Mouse (Mus musculus) neural tube, embryonic 12.5 days (tissue): ENCODE data around the gene Gm2016. TPM values are rescaled to one million over a fixed set of nuclear protein-coding genes. Genes with fewer than 3 reads are reported as not detected.
"Not testable (repeated sequence)": the region's sequence is repeated elsewhere in the genome, so short reads cannot be mapped to it uniquely, and the experiment has no call there.

ENCODE experiments used
- ATAC-seq: fragments of 200-750 bp; cut with Nextera tagmentation; 2 replicates; pipeline ENCODE4 v1.8.0; 2017; ENCODE audit warnings: low read depth, mild to moderate bottlenecking, moderate TSS enrichment, moderate library complexity; ENCODE audit not compliant: low FRiP score
- H3K27ac ChIP-seq: fragments of 300-500 bp; sonication (generic); 2 replicates; pipeline ENCODE4 v1.5.1; 2016
- H3K27me3 ChIP-seq: fragments of 300-500 bp; sonication (generic); replicated peaks from 2 replicates; pipeline ENCODE4 v1.6.1; 2016; ENCODE audit warnings: mild to moderate bottlenecking
- H3K36me3 ChIP-seq: fragments of 300-500 bp; sonication (generic); 2 replicates; pipeline ENCODE4 v1.6.1; 2016; ENCODE audit warnings: mild to moderate bottlenecking
- H3K4me1 ChIP-seq: fragments of 300-500 bp; sonication (generic); 2 replicates; pipeline ENCODE4 v1.6.1; 2016
- H3K4me2 ChIP-seq: fragments of 300-500 bp; sonication (generic); replicated peaks from 2 replicates; pipeline ENCODE4 v1.6.1; 2016; ENCODE audit warnings: mild to moderate bottlenecking
- H3K4me3 ChIP-seq: fragments of 300-500 bp; sonication (generic); 2 replicates; pipeline ENCODE4 v1.5.1; 2016
- H3K9ac ChIP-seq: fragments of 300-500 bp; sonication (generic); 2 replicates; pipeline ENCODE4 v1.6.1; 2016; ENCODE audit warnings: mild to moderate bottlenecking
- H3K9me3 ChIP-seq: fragments of 300-500 bp; sonication (generic); 2 replicates; pipeline ENCODE4 v1.6.1; 2016; ENCODE audit warnings: mild to moderate bottlenecking
- WGBS: fragments of 180-500 bp; shearing (Covaris S2); methylation state at CpG from one replicate; pipeline ENCODE4 v1.1.7; 2016; 5-methylcytosine and 5-hydroxymethylcytosine counted together
- polyA plus RNA-seq: library from polyadenylated mRNA; unstranded; fragments of >200 nt; fragmentation: Nextera tagmentation; extraction: Ambion mirVana; gene quantifications from 2 replicates; pipeline ENCODE4 v1.2.1, GENCODE M21; 2016

Gene Gm2016
- not detected in 2 replicates for polyA plus RNA-seq

- not testable (repeated sequence) for ATAC-seq
- WGBS = 87% methylated on average over 5 of the region's 5 CpGs
These were observed at the start of gene Gm2016 for GRCm38 (mm10) chr12:87873772-87874171. Gene Gm2016, plus strand, starts transcription at chr12:87874072.

GRCm38 (mm10) chr12:87842239-87842638, 31.6 kb upstream of the Gm2016 start, which contains the start of gene Gm2001:
Gene Gm2001, minus strand, starts transcription at chr12:87842339.
- H3K27ac ChIP-seq, H3K27me3 ChIP-seq, H3K36me3 ChIP-seq, ATAC-seq, H3K4me1 ChIP-seq, H3K4me3 ChIP-seq, H3K9me3 ChIP-seq, H3K9ac ChIP-seq, H3K4me2 ChIP-seq: not testable (repeated sequence)
- WGBS = 87% methylated on average over 2 of the region's 2 CpGs

More at GRCm38 (mm10) chr12:87873772-87874171, at the start of gene Gm2016:
- not testable (repeated sequence) for H3K9me3 ChIP-seq, H3K9ac ChIP-seq, H3K36me3 ChIP-seq, H3K4me1 ChIP-seq, H3K4me2 ChIP-seq, H3K4me3 ChIP-seq, H3K27me3 ChIP-seq, H3K27ac ChIP-seq

DNA sequence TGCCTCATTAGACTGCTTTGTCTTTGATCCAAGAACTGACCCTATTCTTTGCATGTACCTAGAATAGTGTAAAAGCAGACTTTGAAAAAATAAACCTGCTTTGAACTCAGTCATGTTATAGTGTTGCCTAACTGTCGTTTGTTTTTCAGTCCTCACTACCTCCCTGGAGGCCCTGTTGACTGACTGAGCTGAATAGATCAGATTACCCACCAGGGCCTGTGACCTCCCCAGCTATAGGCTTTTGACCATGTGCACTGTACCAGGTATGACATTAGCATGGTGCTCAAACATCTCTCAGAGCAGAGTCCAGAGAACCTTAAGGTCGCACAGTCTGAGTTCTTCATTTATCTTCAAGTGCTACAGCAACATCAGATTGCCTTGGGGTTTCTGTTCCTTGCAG, 23.2 kb upstream of the Gm2016 start:
- H3K27ac ChIP-seq, H3K4me2 ChIP-seq, H3K9ac ChIP-seq, H3K4me1 ChIP-seq, H3K9me3 ChIP-seq, ATAC-seq, H3K36me3 ChIP-seq, H3K4me3 ChIP-seq, H3K27me3 ChIP-seq: not testable (repeated sequence)
- WGBS = no CpG with 5 or more reads among the region's 2 CpGs

DNA sequence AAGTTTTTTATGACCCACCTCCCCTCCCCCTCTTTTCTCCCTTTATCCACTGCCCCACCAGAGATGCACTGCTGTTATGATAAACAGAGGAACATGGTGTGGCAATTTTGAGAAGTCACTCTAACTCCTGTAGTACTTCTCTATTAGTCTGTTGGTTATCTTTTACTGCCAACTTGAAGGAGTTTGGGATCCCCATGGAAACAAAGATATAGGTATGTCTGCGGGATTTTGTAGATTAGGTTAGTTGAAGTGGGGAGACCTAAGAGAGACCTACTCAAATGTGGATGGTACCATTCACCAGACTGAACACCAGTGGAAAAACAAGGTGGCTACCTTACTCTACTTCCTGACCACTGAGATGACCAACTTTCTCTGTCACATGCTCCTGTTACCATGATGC, 17.8 kb upstream of the Gm2016 start:
- H3K27ac ChIP-seq, H3K4me3 ChIP-seq, H3K4me2 ChIP-seq, H3K36me3 ChIP-seq, H3K27me3 ChIP-seq, H3K4me1 ChIP-seq, H3K9me3 ChIP-seq, ATAC-seq, H3K9ac ChIP-seq: not testable (repeated sequence)
- WGBS = 86% methylated on average over 1 of the region's 1 CpGs

GRCm38 (mm10) chr12:87861740-87862692, 11.9 kb upstream of the Gm2016 start:
- not testable (repeated sequence) for H3K27ac ChIP-seq, H3K4me3 ChIP-seq, H3K9ac ChIP-seq, H3K4me2 ChIP-seq, H3K36me3 ChIP-seq, H3K4me1 ChIP-seq, H3K27me3 ChIP-seq
- peaks cover 15% of the 10 kb centered on the region for H3K9me3 ChIP-seq
- WGBS = 87% methylated on average over 23 of the region's 23 CpGs
- peak; percentile 29; the same call in 1 of the 2 replicates for ATAC-seq

GRCm38 (mm10) chr12:87863638-87864037, 10.2 kb upstream of the Gm2016 start:
- ATAC-seq, H3K27ac ChIP-seq, H3K36me3 ChIP-seq, H3K27me3 ChIP-seq, H3K4me2 ChIP-seq, H3K9ac ChIP-seq, H3K4me1 ChIP-seq, H3K4me3 ChIP-seq: not testable (repeated sequence)
- H3K9me3 ChIP-seq = peaks cover 15% of the 10 kb centered on the region
- 90% methylated on average over 10 of the region's 11 CpGs for WGBS

DNA sequence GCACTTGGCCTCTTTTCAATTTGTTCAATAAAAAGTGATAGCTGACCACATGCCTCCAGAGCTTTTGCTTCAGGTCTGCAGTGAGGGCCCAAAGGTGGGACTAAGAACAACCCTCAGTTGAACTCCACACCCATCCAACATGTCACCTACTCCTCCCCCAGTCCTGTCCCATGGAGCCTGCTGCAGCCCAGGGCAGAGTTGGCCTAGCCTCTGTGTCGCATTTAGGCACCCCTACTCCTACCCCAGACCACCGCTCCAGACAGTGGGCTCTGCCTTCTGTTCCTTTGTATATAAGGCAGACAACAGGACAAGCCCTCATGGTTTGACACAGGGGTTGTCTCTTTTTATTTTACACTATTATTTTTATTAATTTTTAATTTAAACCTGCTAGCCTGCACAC, 9.8 kb upstream of the Gm2016 start:
- not testable (repeated sequence) for H3K36me3 ChIP-seq, H3K4me2 ChIP-seq, ATAC-seq, H3K4me1 ChIP-seq, H3K4me3 ChIP-seq, H3K9ac ChIP-seq, H3K27ac ChIP-seq, H3K27me3 ChIP-seq
- WGBS = 77% methylated on average over 2 of the region's 2 CpGs
- H3K9me3 ChIP-seq = peaks cover 15% of the 10 kb centered on the region

- H3K9ac ChIP-seq, H3K27ac ChIP-seq, H3K4me1 ChIP-seq, H3K36me3 ChIP-seq, H3K4me2 ChIP-seq, H3K27me3 ChIP-seq, ATAC-seq, H3K4me3 ChIP-seq, H3K9me3 ChIP-seq: not testable (repeated sequence)
- 93% methylated on average over 1 of the region's 1 CpGs for WGBS
These were observed 21.2 kb downstream of the Gm2016 start, which contains the start of gene Gm2022 for GRCm38 (mm10) chr12:87895070-87895469. Gene Gm2022, plus strand, starts transcription at chr12:87895370.

DNA sequence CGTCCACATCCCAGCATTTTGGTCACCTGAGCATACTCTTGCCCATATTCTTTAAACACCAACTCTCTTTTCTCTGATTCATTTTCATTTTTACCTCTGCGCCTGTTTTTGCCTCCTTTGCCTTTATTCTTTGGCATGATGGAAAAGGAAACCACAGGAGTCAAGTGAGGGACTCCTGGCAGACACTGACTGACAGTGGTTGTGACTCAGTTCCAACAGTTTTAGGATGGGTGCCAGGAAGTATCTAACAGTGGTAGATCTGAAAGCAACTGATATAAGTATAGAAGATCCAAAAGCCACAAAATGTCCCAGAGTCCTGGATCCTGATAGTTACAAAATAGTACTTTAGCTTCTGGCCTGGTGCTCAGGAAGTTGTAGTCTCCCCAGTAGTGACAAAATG, 45.8 kb downstream of the Gm2016 start, which contains the start of gene Gm2035:
Gene Gm2035 (minus strand): TSS at position 137 of the 400 bp plus-strand sequence.
- not testable (repeated sequence) for H3K4me3 ChIP-seq, H3K27me3 ChIP-seq, H3K27ac ChIP-seq, ATAC-seq, H3K4me2 ChIP-seq, H3K4me1 ChIP-seq, H3K9me3 ChIP-seq, H3K36me3 ChIP-seq, H3K9ac ChIP-seq
- WGBS = 74% methylated on average over 2 of the region's 2 CpGs

Other genes starting within 250 kb of the Gm2016 start
- not detected in 2 replicates for gene Gm16381, start 229.5 kb upstream of the Gm2016 start, polyA plus RNA-seq
- not detected in 2 replicates for gene Gm21319, start 98.3 kb upstream of the Gm2016 start, polyA plus RNA-seq
- not detected in 2 replicates for gene Gm21936, start 78.6 kb upstream of the Gm2016 start, polyA plus RNA-seq
- not detected in 2 replicates for gene BB287469, start 57.5 kb upstream of the Gm2016 start, polyA plus RNA-seq
- not detected in 2 replicates for gene Gm2001, start 31.7 kb upstream of the Gm2016 start, polyA plus RNA-seq
- gene Gm2022, start 21.3 kb downstream of the Gm2016 start, polyA plus RNA-seq = not detected in 2 replicates
- gene Gm2035, start 45.8 kb downstream of the Gm2016 start, polyA plus RNA-seq = not detected in 2 replicates
- gene Gm2042, start 80.0 kb downstream of the Gm2016 start, polyA plus RNA-seq = not detected in 2 replicates
- gene Gm2075, start 137.8 kb downstream of the Gm2016 start, polyA plus RNA-seq = not detected in 2 replicates
- not detected in 2 replicates for gene Gm6803, start 144.7 kb downstream of the Gm2016 start, polyA plus RNA-seq
- gene Gm2056, start 152.9 kb downstream of the Gm2016 start, polyA plus RNA-seq = not detected in 2 replicates
- gene Gm16368, start 209.6 kb downstream of the Gm2016 start, polyA plus RNA-seq = not detected in 2 replicates